Mouse (Mus musculus) bone marrow, adult 2 months (tissue): ENCODE data around the gene Atp1b4.

Source experiments
- CTCF ChIP-seq: fragments of 200-500 bp; IDR thresholded peaks from 2 replicates; pipeline ENCODE4 v1.5.1; 2011; ENCODE audit warnings: low read length, control low read depth; ENCODE audit not compliant: control insufficient read depth, insufficient read depth
- POLR2A ChIP-seq: fragments of 200-500 bp; IDR thresholded peaks from 2 replicates; pipeline ENCODE4 v1.6.1; 2011; ENCODE audit warnings: low read depth, mild to moderate bottlenecking, control low read depth, low read length, borderline replicate concordance; ENCODE audit not compliant: control insufficient read depth

DNA sequence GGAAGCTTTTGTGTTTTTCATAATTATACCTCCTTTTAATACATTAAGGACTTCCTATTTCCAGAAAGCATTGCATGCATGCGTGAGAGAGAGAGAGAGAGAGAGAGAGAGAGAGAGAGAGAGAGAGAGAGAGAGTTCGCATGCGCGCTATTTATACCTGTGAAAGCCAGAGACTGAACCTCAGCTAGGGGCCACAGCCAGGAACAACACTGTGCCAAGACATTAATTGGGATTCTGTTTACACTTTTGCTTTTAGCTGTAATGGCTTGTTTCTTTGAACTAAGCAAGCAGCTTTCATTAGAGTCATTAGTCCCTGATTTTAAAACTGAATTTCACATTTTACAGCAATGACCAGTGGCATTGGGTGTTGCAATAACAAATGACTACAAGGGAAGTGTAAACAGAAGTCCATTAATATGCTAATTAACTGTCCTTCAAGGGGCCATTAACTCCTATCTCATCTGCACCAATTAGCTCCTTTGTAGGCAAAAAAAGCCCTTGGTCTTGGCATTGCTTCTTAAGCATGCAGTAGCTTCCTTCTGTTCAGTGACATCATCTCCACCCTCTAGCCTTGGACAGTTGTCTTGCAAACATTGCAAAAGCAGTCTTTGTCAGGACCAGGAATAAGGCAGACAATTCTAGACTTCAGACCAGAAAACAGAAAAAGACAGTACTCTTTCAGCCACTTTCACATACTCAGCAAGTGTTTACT is 14.9 kb downstream of the Atp1b4 start:
- TF ChIP-seq CTCF, result no peak
- TF ChIP-seq POLR2A, result no peak
